Mouse (Mus musculus) CH12.LX (cell line): Measurements from ENCODE around the gene Copb1. TPM values are rescaled to one million over a fixed set of nuclear protein-coding genes. Genes with fewer than 3 reads are reported as not detected.
A peak's percentile ranks its signal among the peaks of the same experiment; 100 is the strongest.

Experiments used
- DNase-seq: peaks from one replicate; pipeline ENCODE4 v3.0.0-alpha.2; 2013; ENCODE audit errors: extremely low read depth
- H3K27ac ChIP-seq: 2 replicates; pipeline ENCODE4 v1.5.1; 2012; ENCODE audit warnings: low read depth, mild to moderate bottlenecking, control low read depth, moderate library complexity; ENCODE audit not compliant: insufficient read depth
- H3K27me3 ChIP-seq: replicated peaks from 2 replicates; pipeline ENCODE3; 2012; ENCODE audit warnings: inconsistent platforms
- H3K36me3 ChIP-seq, 2 experiments: replicated peaks in 1 of 2; 2 replicates each; pipeline versions ENCODE3 to v1.6.1; 2012; ENCODE audit warnings: inconsistent platforms in 1 of 2, low read length in 1 of 2, mild to moderate bottlenecking in 1 of 2, mixed read lengths in 1 of 2, moderate library complexity in 1 of 2; ENCODE audit not compliant: control insufficient read depth in 1 of 2, insufficient read depth in 1 of 2
- H3K4me1 ChIP-seq, 2 experiments: 2 replicates each; pipeline ENCODE4 v1.6.1; 2012; ENCODE audit warnings: inconsistent platforms in 1 of 2, moderate library complexity in 1 of 2; ENCODE audit not compliant: insufficient read depth in 2 of 2, control insufficient read depth in 1 of 2
- H3K4me2 ChIP-seq: 2 replicates; pipeline ENCODE4 v1.6.1; 2012; ENCODE audit warnings: low read depth, mild to moderate bottlenecking, control low read depth; ENCODE audit not compliant: poor library complexity, insufficient read depth, severe bottlenecking
- H3K4me3 ChIP-seq, 3 experiments: fragments of 150-350 bp in 1 of 3; sonication (generic) in 1 of 3; replicated peaks in 1 of 3; 2 replicates each; pipeline versions ENCODE3 to v1.5.1; 2011 to 2012; ENCODE audit warnings: low read depth in 2 of 3, low read length in 2 of 3, mild to moderate bottlenecking in 2 of 3, moderate library complexity in 2 of 3, control low read depth in 1 of 3, improper control_type of control experiment in 1 of 3, inconsistent platforms in 1 of 3, mixed read lengths in 1 of 3; ENCODE audit not compliant: poor library complexity in 1 of 3
- H3K79me2 ChIP-seq: replicated peaks from 2 replicates; pipeline ENCODE4 v1.6.1; 2012; ENCODE audit warnings: mild to moderate bottlenecking, moderate library complexity; ENCODE audit not compliant: control insufficient read depth, poor library complexity, insufficient read depth, severe bottlenecking; ENCODE audit errors: extremely low read depth
- H3K9ac ChIP-seq: 2 replicates; pipeline ENCODE4 v1.6.1; 2012; ENCODE audit warnings: low read depth, mild to moderate bottlenecking, control low read depth, moderate library complexity; ENCODE audit not compliant: insufficient read depth
- H3K9me3 ChIP-seq: replicated peaks from 2 replicates; pipeline ENCODE3; 2012; ENCODE audit warnings: low read length, inconsistent platforms, mixed read lengths
- BHLHE40 ChIP-seq: IDR thresholded peaks from 2 replicates; pipeline ENCODE4 v1.6.1; 2011; ENCODE audit warnings: mild to moderate bottlenecking, low read depth, low read length, improper control_type of control experiment
- CHD2 ChIP-seq: IDR thresholded peaks from 2 replicates; pipeline ENCODE4 v1.6.1; 2011; ENCODE audit warnings: low read length, improper control_type of control experiment
- CTCF ChIP-seq, 2 experiments: IDR thresholded peaks in 1 of 2; conservative IDR thresholded peaks in 1 of 2; 2 replicates each; pipeline ENCODE4 v1.5.1; 2011 to 2012; ENCODE audit warnings: low read depth in 2 of 2, low read length in 2 of 2, improper control_type of control experiment in 1 of 2, inconsistent platforms in 1 of 2, mild to moderate bottlenecking in 1 of 2, moderate library complexity in 1 of 2
- E2F4 ChIP-seq: IDR thresholded peaks from 2 replicates; pipeline ENCODE4 v1.6.1; 2011; ENCODE audit warnings: low read depth, low read length, improper control_type of control experiment; ENCODE audit not compliant: insufficient replicate concordance
- ELF1 ChIP-seq: IDR thresholded peaks from 2 replicates; pipeline ENCODE4 v1.6.1; 2014; ENCODE audit warnings: low read depth, mild to moderate bottlenecking, inconsistent platforms, low read length, improper control_type of control experiment
- ETS1 ChIP-seq: conservative IDR thresholded peaks from 2 replicates; pipeline ENCODE4 v1.6.1; 2012; ENCODE audit warnings: low read depth, mild to moderate bottlenecking, inconsistent platforms, low read length, improper control_type of control experiment, moderate library complexity
- GABPA ChIP-seq: IDR thresholded peaks from 2 replicates; pipeline ENCODE4 v1.6.1; 2012; ENCODE audit warnings: low read depth, low read length, improper control_type of control experiment, inconsistent platforms; ENCODE audit not compliant: insufficient replicate concordance
- HCFC1 ChIP-seq: IDR thresholded peaks from 2 replicates; pipeline ENCODE4 v1.6.1; 2012; ENCODE audit warnings: low read depth, mild to moderate bottlenecking, inconsistent platforms, low read length, improper control_type of control experiment
- IRF4 ChIP-seq: IDR thresholded peaks from 2 replicates; pipeline ENCODE4 v1.6.1; 2014; ENCODE audit warnings: low read depth, mild to moderate bottlenecking, inconsistent platforms, low read length, improper control_type of control experiment
- JUN ChIP-seq: IDR thresholded peaks from 2 replicates; pipeline ENCODE4 v1.6.1; 2011; ENCODE audit warnings: low read depth, mild to moderate bottlenecking, low read length, improper control_type of control experiment, moderate library complexity; ENCODE audit not compliant: insufficient read depth
- JUND ChIP-seq: conservative IDR thresholded peaks from 2 replicates; pipeline ENCODE4 v1.6.1; 2011; ENCODE audit warnings: low read depth, low read length, improper control_type of control experiment
- KAT2A ChIP-seq: IDR thresholded peaks from 2 replicates; pipeline ENCODE4 v1.6.1; 2012; ENCODE audit warnings: low read length, improper control_type of control experiment, inconsistent platforms; ENCODE audit not compliant: insufficient replicate concordance
- MAX ChIP-seq: IDR thresholded peaks from 2 replicates; pipeline ENCODE4 v1.6.1; 2011; ENCODE audit warnings: low read length, improper control_type of control experiment
- MAZ ChIP-seq: IDR thresholded peaks from 2 replicates; pipeline ENCODE4 v1.6.1; 2012; ENCODE audit warnings: low read depth, mild to moderate bottlenecking, inconsistent platforms, low read length, improper control_type of control experiment, moderate library complexity
- MXI1 ChIP-seq: IDR thresholded peaks from 2 replicates; pipeline ENCODE4 v1.6.1; 2011; ENCODE audit warnings: mild to moderate bottlenecking, low read depth, low read length, improper control_type of control experiment
- NELFE ChIP-seq: IDR thresholded peaks from 2 replicates; pipeline ENCODE4 v1.6.1; 2011; ENCODE audit warnings: low read depth, low read length, improper control_type of control experiment
- NRF1 ChIP-seq: IDR thresholded peaks from 2 replicates; pipeline ENCODE4 v1.6.1; 2014; ENCODE audit warnings: low read depth, mild to moderate bottlenecking, inconsistent platforms, low read length, improper control_type of control experiment, moderate library complexity
- PAX5 ChIP-seq: IDR thresholded peaks from 2 replicates; pipeline ENCODE4 v1.6.1; 2012; ENCODE audit warnings: low read length, inconsistent platforms, mixed read lengths
- RCOR1 ChIP-seq: conservative IDR thresholded peaks from 2 replicates; pipeline ENCODE4 v1.6.1; 2012; ENCODE audit warnings: low read depth, mild to moderate bottlenecking, inconsistent platforms, low read length, improper control_type of control experiment
- TCF12 ChIP-seq: IDR thresholded peaks from 2 replicates; pipeline ENCODE4 v1.6.1; 2014; ENCODE audit warnings: low read depth, mild to moderate bottlenecking, inconsistent platforms, low read length, improper control_type of control experiment
- USF1 ChIP-seq: IDR thresholded peaks from 2 replicates; pipeline ENCODE4 v1.6.1; 2014; ENCODE audit warnings: low read depth, mild to moderate bottlenecking, inconsistent platforms, low read length, improper control_type of control experiment
- ZC3H11A ChIP-seq: IDR thresholded peaks from 2 replicates; pipeline ENCODE4 v1.6.1; 2012; ENCODE audit warnings: low read depth, mild to moderate bottlenecking, inconsistent platforms, low read length, improper control_type of control experiment
- ZNF384 ChIP-seq: IDR thresholded peaks from 2 replicates; pipeline ENCODE4 v1.6.1; 2012; ENCODE audit warnings: low read depth, low read length, improper control_type of control experiment, inconsistent platforms
- dilution Hi-C: fragments of 300-500 bp; cut with MboI; formaldehyde crosslinking; loops from 2 replicates; pipeline ENCODE4 v1.14.3; 2020; ENCODE audit warnings: low sequenced_read_pairs; ENCODE audit not compliant: extremely low pct_unique_long_range_greater_than_20kb, extremely low pct_ligation_motif_present
- in situ Hi-C: fragments of 300-500 bp; cut with MboI; formaldehyde crosslinking; loops from 3 replicates; pipeline ENCODE4 v1.14.3; 2019; ENCODE audit warnings: low sequenced_read_pairs, low pct_ligation_motif_present, low pct_unique_long_range_greater_than_20kb, mixed read lengths
- polyA plus RNA-seq: library from polyadenylated mRNA; unstranded; fragments of >175 nt; gene quantifications from 2 replicates; pipeline ENCODE4 v1.2.1, GENCODE M21; 2012; ENCODE audit warnings: low read depth; ENCODE audit not compliant: insufficient read length
- total RNA-seq, 2 experiments: library from RNA; depleted of rRNA; stranded (reverse); fragments of 300-350 nt in 1 of 2; fragments of >200 nt in 1 of 2; gene quantifications; 2 replicates each; pipeline ENCODE4 v1.2.3; 2012 to 2014

Gene Copb1
- total and polyA plus RNA-seq, 3 experiments, result 71.0 to 154 (median 114) TPM

GRCm38 (mm10) chr7:114290078-114290506 is 35.6 kb upstream of the Copb1 start:
- no peak for DNase-seq
- no peaks in the 10 kb centered on the region for H3K79me2 ChIP-seq
- dilution Hi-C loops, result no loop called here
- no peak for TF ChIP-seq CTCF (conservative IDR thresholded peaks at IDR 0.05 in 1 of 2, IDR thresholded peaks at IDR 0.05 in 1 of 2; ENCODE audit: low read depth in 2 of 2, low read length in 2 of 2)
- no peak for TF ChIP-seq KAT2A
- TF ChIP-seq IRF4, result no peak
- TF ChIP-seq NRF1, result no peak
- no peak for TF ChIP-seq ETS1
- no peak for TF ChIP-seq JUN
- no peak for TF ChIP-seq BHLHE40
- no peak for TF ChIP-seq GABPA
- no peak for TF ChIP-seq E2F4
- TF ChIP-seq JUND, result no peak
- no peak for TF ChIP-seq NELFE
- no peak for TF ChIP-seq MXI1
- TF ChIP-seq HCFC1, result no peak
- no peak for TF ChIP-seq PAX5
- no peak for TF ChIP-seq CHD2
- TF ChIP-seq, all 38 proteins: peak for 0
- H3K27ac ChIP-seq, result peak overlapping the region; percentile 34; the same call in 1 of the 2 replicates
- in situ Hi-C loops, result no loop called here
- H3K4me1 ChIP-seq, result peaks cover 15 to 42% of the 10 kb centered on the region in 2 experiments
- no peaks in the 10 kb centered on the region for H3K27me3 ChIP-seq
- H3K9ac ChIP-seq, result no peak overlapping the region
- no peaks in the 10 kb centered on the region for H3K36me3 ChIP-seq
- H3K4me2 ChIP-seq, result no peak overlapping the region
- no peaks in the 10 kb centered on the region for H3K9me3 ChIP-seq
- no peak overlapping the region for H3K4me3 ChIP-seq

GRCm38 (mm10) chr7:114284296-114284910 is 29.9 kb upstream of the Copb1 start:
- in situ Hi-C loops, result loop anchor here (5.0 to 10.0 kb wide), 3 partner anchors 140 to 290 kb away; no protein-coding TSS in a partner anchor
- Histone ChIP-seq H3K79me2 (no peaks in the 10 kb centered on the region), H3K4me3 (no peak overlapping the region), H3K27me3 (no peaks in the 10 kb centered on the region), H3K9me3 (no peaks in the 10 kb centered on the region), H3K9ac (no peak overlapping the region), H3K36me3 (no peaks in the 10 kb centered on the region), H3K4me2 (no peak overlapping the region), H3K4me1 (peaks cover 3 to 9% of the 10 kb centered on the region in 2 experiments; a peak in 3 of 4 replicates), H3K27ac (no peak overlapping the region)
- TF ChIP-seq ELF1 (no peak), MAX (no peak), ZNF384 (no peak), CHD2 (no peak), NELFE (no peak), ZC3H11A (no peak), JUND (no peak), ETS1 (no peak), TCF12 (no peak), HCFC1 (no peak), MAZ (no peak), CTCF (conservative IDR thresholded peaks at IDR 0.05 in 1 of 2, IDR thresholded peaks at IDR 0.05 in 1 of 2; ENCODE audit: low read depth in 2 of 2, low read length in 2 of 2) (no peak), GABPA (no peak), USF1 (no peak), RCOR1 (no peak)
- no peak for DNase-seq
- dilution Hi-C loops, result no loop called here
